Mouse (Mus musculus) thymus, postnatal 4 days (tissue): ENCODE measurements around the gene Pitpnc1.

Source experiments
- DNase-seq: peaks from one replicate; pipeline ENCODE4 v3.0.0; 2021

The Pitpnc1 gene

DNA sequence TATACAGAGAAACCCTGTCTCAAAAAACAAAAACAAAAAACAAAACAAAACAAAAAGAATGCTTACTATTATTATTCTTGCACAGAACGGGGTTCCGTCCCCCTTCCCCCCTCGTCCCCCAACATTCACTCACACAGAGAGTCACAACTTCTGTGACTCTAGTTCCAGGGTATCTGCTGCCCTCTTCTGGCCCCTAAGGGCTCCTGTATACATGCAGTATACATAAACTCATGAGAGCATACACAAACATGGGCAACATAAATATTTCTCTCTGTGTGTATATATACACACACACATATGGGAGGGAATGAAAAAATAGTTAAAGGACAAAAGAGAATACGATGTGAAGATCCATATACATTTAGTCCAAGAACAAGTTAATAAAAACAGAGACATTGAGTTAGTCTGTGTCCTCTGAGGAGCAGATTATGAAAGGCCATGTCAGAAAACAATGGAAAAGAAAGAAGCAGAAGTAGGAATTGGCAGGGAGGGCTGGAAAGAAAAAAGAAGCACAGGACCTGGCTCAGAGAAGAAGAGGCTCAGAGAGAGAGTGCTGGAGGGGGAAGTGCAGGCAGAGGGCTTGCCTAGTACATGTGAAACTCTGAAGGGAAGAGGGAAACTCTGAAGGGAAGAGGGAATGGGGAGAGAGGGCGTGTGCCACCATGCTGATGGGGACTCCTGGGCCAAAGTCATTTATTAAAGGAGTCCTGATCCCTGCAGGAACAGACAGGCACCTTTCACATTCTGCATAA lies 68.5 kb downstream of the Pitpnc1 start:
- DNase-seq, result no peak

DNA sequence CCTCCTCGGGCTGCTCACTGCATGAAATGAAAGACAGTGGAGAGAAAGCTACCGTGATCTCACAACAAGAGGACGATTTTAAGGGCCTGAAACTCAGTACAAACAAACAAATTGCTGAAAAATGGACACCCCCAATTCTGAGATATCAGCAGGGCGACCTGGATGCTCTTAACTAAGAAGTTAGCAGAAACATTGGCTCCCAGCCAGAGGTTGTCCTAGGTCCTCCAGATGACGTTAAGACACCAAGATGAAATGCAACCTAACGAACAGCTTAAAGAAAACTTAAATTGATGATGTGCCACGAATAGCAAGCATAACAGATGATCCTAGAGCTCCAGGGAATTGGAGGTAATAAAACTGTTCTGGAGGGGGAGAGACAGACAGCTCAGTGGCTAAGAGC lies 69.7 kb downstream of the Pitpnc1 start:
- no peak for DNase-seq

- no peak for DNase-seq
These were observed 70.5 kb downstream of the Pitpnc1 start for GRCm38 (mm10) chr11:107400005-107400404.

DNA sequence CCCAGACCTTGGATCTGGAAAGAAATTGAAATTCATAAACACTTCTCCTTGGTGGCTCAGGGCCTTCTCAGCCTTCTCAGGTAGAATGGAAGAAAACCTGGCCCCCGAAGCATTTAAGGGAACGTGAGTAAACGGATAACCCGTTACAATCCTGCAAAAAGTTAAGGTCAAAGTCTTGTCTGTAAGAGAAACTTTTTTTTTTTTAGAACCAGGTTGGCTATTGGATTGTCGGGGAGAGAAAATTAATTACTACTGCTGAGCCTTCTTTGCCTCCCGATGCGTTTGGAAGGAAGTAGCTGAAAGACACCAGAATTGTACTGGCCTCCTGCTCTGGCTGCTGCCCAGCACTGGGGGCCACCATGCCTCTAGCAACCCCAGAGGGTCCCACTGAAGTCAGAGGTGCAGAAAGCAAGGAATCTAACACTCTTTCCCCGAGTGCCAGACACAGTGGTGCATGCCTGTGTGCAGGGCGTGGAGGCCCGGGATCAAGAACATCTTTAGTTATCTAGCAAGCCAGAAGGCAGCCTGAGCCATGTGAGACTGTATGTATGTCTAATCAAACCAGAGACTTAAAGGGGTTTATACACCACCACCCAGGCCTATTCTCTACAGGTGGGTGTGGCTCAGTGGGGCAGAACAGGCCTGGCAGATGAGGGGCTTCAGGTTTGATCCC lies 73.0 kb downstream of the Pitpnc1 start:
- DNase-seq, result no peak

GRCm38 (mm10) chr11:107394245-107394644 lies 76.3 kb downstream of the Pitpnc1 start:
- no peak for DNase-seq

DNA sequence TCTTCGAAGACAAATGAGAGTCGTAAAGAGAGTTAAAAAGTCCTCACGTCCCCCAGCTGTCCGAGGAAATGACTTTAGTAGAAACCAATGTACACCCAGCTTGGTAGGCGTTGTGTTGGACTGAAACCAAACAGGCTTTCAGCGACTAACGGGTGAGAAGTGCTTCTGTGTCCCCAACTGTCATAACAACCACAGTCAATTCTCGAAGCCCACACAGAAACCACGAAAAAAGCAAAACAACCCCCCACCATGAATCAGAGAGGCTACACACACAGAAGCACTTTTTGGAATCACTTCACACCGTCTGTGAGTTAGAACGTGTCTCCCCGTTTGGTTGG lies 76.7 kb downstream of the Pitpnc1 start:
- DNase-seq, result no peak

GRCm38 (mm10) chr11:107393154-107393827 lies 77.2 kb downstream of the Pitpnc1 start:
- DNase-seq, result peak; percentile 67

DNA sequence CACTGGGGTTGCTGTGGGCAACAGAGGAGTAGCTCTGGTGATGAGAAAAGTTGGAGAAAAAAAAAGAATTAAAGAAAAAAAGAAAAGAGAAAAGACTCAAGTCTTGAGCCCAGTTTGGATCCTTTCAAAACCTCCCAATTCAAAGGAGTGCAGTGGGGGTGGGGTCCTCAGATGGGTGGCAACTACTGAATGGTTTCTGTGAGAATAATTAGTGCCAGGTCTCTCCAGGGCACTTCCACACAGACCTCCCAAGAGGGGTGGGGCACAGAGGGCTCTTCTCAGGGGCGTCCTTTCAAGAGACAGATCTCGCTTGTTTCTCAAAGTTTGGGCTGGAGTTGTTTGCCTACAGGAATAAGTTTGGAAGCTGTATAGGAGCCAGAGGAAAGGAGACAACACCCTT lies 80.0 kb downstream of the Pitpnc1 start:
- DNase-seq, result no peak

DNA sequence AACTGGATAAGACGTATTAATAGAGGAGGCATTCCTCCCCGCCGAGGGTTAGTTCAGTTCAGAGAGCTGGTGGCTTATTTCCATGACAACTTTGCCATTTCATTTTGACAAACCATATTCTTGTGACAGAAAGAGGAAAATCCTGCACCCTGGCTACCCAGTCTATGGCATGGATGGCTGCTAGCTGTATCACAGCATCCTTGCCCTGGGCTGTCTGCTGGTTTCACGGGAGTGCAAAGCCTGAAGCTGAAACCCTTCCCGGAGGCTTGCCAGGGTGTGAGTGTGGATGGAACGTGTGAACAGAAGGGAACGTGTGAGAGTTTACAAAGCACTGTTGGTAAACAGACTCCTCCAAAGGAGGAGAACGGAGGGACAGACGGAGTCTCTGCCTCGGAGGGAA lies 80.5 kb downstream of the Pitpnc1 start:
- DNase-seq, result no peak

GRCm38 (mm10) chr11:107386481-107386880 lies 84.0 kb downstream of the Pitpnc1 start:
- DNase-seq, result no peak

DNA sequence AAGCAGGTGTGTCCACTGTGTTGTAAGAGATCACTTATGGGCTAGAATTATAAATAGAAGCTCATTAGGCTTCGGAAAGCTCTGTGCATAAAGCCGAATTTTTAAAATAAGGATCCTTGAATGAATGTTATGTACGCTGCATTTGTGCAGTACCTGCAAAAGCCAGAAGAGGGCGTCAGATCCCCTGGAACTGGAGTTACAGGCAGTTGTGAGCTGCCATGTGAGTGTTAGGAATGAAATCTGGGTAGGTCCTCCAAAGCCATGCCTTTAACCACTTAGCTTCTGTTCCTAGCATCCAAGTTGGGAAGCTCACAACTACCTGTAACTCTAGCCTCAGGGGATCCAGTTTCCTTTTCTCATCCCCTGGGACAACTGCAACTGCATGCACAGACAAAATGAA lies 85.2 kb downstream of the Pitpnc1 start:
- DNase-seq, result peak; percentile 84

DNA sequence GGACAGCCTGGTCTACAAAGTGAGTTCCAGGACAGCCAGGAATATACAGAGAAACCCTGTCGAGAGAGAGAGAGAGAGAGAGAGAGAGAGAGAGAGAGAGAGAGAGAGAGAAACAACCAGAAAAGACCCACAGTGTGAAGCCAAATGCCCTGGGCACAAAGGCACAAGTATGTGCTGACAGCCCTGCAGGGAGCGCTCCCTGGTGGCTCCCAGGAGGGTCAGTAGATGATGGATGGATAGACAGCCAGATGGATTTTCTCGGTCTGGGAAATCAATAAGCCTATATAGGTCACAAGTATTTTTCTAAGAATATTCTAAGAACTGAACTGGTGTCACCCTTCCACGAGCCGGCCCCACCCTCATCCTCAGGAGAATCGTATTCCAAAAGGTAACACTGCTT lies 86.5 kb downstream of the Pitpnc1 start:
- DNase-seq, result no peak

DNA sequence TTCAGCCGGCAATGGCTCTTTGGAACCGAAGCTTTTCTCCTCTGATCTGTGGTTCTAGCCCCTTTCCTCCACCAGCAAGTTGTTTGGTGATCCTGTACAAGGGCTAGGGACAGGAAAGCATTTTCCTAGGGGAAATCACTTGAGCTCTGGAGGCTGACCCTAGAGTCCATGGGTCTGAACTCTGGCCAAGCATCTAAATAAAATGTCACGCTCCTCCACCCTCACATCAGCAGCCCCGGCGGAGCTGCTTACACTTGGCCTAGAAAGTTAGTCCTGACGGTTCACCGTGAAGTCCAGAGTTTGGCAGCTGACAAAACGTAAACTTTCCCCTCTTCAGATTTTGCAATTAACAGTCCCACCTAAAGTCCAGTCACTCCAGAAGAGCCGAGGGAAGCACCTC lies 90.5 kb downstream of the Pitpnc1 start:
- DNase-seq, result no peak

DNA sequence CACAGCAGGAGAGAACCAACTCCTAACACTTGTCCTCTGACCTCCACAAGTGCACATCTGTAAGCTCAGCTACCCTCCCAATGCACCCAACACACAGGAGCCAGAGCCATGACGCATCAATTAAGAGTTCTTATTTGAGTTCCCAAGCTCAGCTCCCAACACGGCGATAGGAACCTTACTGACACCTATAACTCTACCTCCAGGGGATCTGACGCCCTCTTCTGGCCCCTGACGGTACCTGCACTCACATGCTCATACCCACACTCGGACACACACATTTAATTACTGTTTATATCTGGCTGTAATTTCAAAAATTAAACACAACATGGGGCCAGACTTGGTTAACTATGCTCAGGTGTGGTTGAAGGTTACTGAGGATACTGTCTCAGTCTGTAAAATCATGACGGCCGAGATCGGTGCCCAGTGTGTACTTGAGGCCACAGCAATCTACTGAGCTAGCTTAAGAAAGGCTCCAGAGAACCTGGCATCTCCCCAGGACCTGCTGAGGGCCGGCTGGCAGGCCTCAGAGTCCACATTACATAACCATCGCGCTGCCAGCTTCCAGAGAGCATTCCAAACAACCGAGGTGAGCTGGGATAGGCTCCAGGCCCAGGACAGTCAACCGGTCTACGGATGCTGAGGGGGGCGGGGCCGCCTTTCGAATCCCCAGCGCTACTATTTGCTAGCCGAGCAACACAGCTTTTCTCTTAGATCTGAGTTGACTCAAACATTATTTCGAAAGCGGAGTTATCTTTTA lies 91.2 kb downstream of the Pitpnc1 start:
- DNase-seq, result no peak

- no peak for DNase-seq
These were observed 93.2 kb downstream of the Pitpnc1 start for GRCm38 (mm10) chr11:107377326-107377725.

DNA sequence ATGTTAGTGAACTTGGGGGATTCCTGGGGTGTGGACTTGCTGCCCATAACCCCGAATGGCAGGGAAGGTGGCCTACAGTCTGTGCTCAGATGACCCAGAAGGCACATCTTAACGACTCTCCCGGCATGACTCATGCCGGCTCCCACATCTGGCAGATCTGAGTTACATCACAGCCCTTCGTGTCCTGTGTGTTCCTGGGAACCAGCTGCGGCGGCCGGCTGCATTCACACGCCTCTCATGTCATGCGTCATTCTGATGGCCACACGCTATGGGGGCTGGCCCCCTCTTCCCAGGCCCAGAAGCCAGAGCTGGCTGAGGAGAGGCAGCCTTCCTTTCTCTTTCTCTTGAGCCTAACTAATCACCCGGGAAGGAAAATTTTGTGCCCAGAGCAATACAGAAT lies 94.2 kb downstream of the Pitpnc1 start:
- DNase-seq, result no peak

- no peak for DNase-seq
These were observed 94.7 kb downstream of the Pitpnc1 start for GRCm38 (mm10) chr11:107375816-107376215.

GRCm38 (mm10) chr11:107373569-107373968 lies 96.9 kb downstream of the Pitpnc1 start:
- DNase-seq, result no peak

DNA sequence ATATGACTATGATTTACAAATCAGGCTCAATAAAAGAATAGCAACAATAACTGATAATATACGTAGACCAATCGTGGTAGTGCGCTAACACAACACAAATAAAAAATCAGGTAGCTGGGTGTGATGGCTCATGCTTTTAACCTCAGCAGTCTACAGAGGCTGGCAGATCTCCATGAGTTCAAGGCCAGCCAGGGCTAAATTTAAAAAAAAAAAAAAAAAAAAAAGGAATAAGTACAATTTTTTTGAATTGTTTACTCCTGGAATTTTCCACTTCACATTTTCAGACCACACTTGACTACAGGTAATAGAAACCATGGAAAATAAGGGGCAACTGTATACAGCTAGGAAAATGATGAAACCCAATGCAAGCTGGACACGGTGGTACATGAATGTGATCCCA lies 97.3 kb downstream of the Pitpnc1 start:
- no peak for DNase-seq

DNA sequence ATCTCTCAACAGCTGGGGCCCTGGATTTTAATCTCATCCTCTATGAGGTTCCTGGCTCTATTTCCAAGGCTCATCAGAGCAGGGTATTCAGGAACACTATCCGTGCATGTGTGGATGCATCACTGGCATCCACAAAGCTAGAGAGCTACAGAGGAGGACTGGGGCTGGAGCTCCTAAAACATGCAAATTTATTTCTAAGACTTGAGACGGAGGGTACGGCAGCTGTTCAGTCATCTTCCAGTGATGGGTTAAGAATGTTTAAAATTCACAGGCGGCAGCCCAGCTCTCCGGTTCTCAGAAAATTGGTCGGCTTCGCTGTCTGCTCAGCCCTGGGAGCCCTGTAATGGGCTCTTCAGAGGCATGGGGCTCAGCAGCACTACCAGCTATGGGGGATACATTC lies 97.8 kb downstream of the Pitpnc1 start:
- DNase-seq, result no peak

GRCm38 (mm10) chr11:107370476-107370875 lies 100.0 kb downstream of the Pitpnc1 start:
- no peak for DNase-seq

GRCm38 (mm10) chr11:107369661-107370060 lies 100.8 kb downstream of the Pitpnc1 start:
- DNase-seq, result no peak

- DNase-seq, result no peak
These were observed 104.4 kb downstream of the Pitpnc1 start for GRCm38 (mm10) chr11:107365938-107366712.
